Mouse (Mus musculus): ENCODE measurements at regions not wholly inside any gene's neighbourhood (a gene's known extent, or its start where the extent isn't known, plus 50 kb on each side); places are given as distances from the start of the nearest gene placed in this dataset.

- DNase-seq: no peak
These were observed 743.7 kb upstream of the Car10 start for GRCm38 (mm10) chr11:92354160-92354559.

- no peak for DNase-seq
These were observed 759.2 kb upstream of the Kif2b start for GRCm38 (mm10) chr11:92336545-92336944.

- no peak for DNase-seq
These were observed 757.9 kb upstream of the Kif2b start for GRCm38 (mm10) chr11:92335306-92335705.

GRCm38 (mm10) chr11:92303052-92303451 is 725.7 kb upstream of the Kif2b start:
- DNase-seq: peak; percentile 2
